Mouse (Mus musculus) T-helper 1 cell (primary cell): ENCODE results near the gene Coil.
"Not testable (repeated sequence)": the region's sequence is repeated elsewhere in the genome, so short reads cannot be mapped to it uniquely, and the experiment has no call there.

Source experiments
- in situ Hi-C: fragments of 300-600 bp; cut with MboI, MseI; formaldehyde crosslinking; loops from one replicate; pipeline ENCODE4 v1.15.1; 2025; ENCODE audit warnings: high pct_unique_total_duplicates

Gene Coil

DNA sequence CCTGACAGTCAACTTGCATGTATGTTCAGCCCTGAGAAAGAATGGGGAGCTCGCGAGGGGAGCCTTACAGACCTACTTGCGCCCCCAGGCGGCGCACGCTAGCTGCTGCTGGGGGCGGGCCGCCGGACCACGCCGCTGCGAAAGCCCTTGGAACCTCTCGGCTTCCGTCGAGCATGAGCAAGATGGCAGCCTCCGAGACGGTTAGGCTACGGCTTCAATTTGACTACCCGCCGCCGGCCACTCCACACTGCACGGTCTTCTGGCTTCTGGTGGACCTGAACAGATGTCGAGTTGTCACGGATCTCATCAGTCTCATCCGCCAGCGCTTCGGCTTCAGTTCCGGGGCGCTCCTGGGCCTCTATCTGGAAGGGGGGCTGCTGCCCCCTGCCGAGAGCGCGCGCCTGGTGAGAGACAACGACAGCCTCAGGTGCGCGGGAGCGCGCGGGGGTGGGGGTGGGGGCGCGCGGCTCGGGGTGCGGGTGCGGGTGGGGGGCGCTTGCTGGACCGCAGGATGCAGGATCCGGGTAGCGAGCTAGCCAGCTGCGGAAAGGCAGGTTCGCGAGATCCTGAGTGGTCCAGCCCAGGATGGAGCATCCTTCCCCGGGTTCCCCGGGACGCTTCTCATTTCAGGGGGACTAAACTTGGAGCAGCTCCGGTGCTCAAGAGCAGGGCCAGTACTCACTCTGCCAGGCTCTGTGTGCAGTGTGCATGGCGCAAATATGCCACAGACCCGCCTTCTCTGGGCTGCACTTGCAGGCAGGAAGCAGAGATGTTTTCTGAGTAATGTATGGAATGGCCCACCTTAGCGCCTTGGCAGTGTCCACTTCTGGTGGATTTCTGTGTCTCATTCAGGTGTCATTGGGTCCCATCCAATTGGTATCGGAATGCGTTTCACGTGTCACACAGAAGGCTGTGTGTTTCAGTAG, 4.0 kb downstream of the Coil start:
- in situ Hi-C loops: no loop called here

DNA sequence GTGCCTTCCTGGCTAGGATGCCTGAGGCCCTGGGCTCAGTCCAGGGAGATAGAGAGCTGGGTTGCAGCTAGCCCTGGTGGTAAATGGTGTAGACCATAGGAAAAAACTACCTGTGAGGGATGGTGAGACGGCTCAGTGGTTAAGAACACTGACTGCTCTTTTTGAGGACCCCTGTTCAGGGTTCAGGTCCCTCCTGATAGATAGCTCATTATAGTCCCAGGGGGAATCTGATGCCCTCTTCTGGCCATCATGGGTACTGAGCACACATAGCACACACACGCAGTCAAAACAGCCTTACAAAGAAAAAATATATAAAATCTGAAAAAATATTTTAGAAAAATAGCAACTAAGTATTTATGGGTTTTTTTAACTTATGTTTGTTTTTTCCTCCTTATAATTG, 6.3 kb downstream of the Coil start:
- in situ Hi-C loops: no loop called here

DNA sequence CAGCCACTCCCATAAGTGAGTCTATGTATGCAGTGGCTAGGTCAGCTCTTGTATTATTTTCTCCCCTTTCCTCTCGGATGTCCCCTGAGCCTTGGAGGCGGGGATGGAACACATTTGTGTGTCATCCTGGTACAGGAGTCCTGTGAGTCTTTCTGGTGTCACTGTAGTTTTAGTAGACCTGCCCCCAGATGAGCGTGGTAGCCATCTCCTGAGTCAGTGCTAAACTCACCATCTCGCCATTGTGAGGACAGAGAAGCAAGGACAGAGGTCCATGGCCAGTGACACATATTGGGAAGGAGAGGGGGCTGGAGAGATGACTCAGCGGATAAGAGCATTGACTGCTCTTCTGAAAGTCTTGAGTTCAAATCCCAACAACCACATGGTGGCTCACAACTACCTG, 7.1 kb downstream of the Coil start:
- in situ Hi-C loops: no loop called here

DNA sequence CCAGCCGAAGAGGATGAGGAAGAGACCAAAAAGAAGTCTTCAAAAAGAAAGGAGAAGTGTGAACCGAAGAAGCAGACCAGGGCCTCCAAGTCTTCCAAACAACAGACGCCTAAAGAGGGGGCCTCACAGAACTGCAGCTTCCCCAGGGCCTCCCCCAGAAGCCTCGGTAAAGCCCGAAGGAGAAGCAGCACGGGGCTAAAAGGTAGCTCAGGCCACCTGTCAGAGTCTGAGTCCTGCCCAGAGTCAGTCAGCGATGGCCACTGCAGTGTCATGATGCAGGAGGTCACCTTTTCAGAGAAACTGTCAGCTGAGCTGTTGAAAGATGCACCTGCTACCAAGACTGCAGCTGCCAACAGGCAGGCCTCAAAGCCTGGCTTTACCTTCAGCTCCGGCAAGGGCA, 11.3 kb downstream of the Coil start:
- in situ Hi-C loops: no loop called here

DNA sequence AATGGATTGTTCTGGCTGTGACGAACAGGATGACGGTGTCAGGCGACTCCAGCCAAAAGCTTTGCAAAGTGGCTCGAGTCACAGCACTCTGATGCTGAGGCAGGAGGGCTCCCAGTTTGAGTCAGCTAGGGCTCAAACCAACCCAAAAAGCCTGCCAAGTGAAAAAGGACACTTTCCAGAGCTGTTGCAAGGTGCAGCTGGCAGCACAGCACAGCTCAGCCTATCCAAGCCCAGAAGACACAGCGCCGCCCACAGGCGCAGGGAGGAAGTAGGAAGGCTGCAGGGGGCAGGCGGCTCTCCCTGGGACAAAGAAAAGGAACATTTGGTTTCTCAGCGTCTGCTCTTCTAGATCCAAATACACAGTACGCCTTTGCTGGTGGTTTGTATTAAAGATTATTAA, 16.6 kb downstream of the Coil start:
- in situ Hi-C loops: no loop called here

DNA sequence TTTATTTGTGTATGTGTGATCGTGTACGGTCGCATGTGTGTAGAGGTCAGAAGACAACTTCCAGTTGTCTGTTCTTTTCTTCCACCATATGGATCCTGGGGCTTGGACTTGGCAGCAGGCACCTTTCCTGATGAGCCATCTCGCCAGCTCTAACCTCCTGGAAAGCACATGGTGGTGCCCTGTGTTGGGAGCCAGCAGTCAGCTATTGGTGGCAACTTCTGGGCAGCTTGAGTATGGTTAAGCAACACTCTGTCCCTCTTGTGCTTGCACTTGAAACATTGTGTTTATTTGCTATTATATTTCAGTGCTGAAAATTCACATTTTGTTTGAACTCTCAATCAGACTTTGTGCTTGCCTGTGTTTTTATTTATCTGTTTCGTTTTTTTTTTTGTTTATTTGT, 18.9 kb downstream of the Coil start:
- in situ Hi-C loops: no loop called here

DNA sequence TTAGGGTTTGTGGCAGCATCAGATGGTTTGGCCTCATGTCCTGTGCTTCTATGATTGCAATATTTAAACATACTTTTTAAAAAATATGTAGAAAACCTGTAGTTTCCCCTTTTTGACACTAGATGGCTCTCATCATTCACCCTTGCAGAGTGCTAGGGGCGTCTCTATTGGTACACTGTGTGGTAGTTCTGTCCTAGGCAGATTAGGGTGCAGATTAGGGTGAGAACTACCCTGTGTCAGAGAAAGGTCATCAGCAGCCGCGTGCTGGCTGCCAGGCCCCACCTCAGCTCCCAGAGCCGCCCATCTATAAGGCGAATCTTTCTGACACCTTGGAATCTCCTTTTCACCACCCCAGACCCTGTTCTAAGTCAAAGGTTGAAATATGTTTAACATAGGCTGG, 19.5 kb downstream of the Coil start:
- in situ Hi-C loops: no loop called here

DNA sequence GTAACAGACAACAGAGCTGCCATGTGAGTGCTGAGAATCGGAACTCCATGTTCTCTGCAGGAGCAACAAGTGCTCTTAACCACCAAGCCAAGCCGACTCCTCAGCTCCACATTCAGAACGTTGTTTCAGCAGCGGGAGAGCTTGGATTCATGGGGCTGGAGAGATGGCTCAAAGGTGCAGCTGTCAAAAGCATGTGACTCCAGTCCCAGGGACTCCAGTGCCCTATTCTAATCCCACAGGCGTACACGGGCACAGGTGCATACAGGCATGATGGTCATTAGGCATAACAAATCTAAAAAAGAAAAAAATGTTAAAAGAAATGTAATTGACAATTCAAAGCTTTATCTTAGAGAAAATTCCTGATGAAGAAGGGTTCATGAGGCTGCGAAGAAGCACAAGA, 23.1 kb downstream of the Coil start:
- in situ Hi-C loops: no loop called here

DNA sequence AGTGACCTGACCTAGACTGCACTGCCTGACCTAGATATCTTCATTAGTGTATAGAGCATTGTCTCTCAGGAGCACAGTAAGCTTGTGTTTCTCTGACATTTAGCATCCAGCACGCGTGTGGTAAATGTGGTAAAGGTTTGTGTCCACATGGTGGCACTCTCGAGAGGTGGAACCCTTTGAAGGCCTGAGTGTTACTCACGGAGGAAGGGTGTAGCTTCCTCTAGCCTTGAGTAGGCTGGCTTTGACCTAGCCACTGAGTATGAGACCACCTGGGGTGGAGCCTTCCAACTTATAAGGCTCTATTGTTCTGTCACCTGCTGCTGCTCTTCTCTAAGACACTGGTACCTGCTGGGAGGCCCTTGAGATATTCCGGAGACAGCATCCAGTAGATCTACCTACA, 23.6 kb downstream of the Coil start:
- in situ Hi-C loops: no loop called here

DNA sequence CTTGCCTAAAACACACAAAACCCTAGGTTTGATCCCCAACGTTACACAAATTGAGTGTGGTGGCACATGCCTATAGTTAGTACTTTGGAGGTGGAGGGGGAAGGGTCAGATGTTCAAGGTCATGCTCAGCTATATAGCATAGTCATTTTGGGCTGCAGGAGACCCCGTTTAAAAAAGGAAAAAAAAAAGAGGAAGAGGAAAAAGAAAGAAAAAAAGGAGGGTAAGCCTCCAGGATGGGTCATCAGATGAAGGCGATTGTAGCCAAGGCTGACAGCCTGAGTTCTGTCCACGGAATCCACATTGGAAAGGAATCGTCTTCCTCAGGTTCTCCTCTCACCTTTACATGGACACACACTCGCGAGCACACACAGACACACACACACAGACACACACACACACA, 24.4 kb downstream of the Coil start:
- in situ Hi-C loops: no loop called here

DNA sequence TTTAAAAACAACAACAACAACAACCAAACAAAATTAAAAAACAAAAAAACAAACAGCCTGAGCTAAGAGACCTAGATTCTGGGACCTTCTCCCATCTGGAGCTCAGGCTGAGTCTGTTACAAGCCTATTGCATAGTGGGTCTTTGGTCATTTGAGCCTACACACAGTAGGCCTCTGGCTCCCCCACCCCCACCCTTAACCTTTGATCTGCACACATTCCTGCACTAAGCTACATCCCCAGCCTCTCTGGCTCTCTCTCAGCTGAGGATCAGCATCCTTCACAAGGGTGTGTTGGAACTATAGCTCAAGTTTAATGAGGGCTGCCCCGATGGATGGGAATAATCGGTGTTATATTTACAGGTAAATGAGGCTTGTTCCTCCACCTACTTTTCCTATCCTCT, 25.6 kb downstream of the Coil start:
- in situ Hi-C loops: no loop called here

DNA sequence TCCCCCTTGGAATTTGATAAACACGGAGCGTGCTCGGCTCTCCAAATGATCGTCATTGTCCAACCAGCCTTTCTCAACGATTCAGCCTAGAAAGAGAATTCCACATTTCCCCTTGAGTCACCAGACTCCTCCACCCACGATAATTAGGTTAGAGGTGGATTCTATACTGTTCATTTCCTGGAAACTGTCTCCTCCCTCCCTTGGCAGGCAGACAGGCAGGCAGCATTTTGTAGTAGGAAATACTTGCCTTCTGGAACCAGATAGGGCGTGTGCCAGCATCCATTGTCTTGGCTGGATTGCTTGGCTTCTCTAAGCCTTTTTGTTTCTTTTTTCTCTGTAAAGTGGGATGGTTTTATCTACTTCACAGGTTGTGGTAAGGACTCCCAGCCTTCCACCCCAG, 26.4 kb downstream of the Coil start:
- in situ Hi-C loops: no loop called here

DNA sequence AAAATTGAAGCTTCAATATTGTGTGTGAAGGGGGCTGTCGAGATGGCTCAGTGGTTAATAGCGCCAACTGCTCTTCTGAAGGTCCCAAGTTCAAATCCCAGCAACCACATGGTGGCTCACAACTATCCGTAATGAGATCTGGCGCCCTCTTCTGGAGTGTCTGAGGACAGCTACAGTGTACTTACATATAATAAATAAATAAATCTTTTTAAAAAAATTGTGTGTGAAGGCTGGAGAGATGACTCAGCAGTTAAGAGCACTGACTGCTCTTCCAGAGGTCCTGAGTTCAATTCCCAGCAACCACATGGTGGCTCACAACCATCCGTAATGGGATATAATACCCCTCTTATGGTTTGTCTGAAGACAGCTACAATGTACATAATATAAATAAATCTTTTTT, 27.3 kb downstream of the Coil start:
- in situ Hi-C loops: not testable (repeated sequence)

DNA sequence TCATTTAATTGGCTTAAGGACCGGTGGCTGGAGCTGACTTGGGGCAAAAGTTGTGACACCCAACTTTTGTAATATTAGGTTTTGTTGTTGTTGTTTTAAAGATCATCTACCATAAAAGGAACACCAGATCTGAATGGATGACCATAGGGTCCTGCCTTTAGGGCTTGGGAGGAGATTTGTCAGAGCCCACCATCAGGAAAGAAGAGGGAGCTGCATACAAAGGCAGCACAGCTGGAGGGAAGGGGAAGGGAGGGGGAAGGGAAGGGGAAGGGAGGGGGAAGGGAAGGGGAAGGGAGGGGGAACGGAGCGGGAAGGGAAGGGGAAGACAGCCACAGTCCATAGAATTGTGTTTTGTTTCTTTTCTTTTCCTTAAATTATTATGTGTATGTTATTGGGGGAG, 28.4 kb downstream of the Coil start:
- in situ Hi-C loops: no loop called here

DNA sequence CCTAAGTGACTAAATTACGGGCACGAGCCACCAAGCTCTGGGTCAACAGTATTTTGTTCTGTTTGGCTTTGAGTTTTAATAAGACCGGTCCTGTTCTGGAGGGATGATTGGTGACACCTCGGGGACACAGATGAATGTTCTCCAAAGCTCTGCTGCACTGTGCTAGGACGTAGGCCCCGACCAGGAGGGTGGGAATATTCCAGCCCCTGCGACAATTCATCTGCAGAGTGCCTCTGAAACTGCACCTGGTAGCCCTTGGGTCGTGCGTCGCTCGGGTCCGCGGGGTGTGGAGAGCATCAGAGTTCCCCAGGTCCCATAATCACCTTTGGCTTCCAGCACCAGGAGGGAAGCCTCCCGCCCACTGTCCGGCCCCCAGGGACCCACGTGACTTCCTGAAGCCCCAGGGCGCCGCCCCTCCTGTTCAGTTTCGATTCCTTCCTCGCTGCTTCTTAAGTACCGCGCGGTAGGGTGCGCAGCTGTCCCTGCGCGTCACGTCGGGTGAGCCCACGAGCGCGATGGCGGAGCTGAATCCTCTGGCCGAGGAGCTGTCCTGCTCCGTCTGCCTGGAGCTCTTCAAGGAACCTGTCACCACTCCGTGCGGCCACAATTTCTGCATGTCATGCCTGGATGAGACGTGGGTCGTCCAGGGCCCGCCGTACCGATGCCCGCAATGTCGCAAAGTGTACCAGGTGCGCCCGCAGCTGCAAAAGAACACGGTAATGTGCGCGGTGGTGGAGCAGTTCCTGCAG, 29.1 kb downstream of the Coil start, which contains the start of gene Trim25:
Trim25 (plus strand) TSS at position 403 of the 749 bp plus-strand sequence.
- in situ Hi-C loops: no loop called here

DNA sequence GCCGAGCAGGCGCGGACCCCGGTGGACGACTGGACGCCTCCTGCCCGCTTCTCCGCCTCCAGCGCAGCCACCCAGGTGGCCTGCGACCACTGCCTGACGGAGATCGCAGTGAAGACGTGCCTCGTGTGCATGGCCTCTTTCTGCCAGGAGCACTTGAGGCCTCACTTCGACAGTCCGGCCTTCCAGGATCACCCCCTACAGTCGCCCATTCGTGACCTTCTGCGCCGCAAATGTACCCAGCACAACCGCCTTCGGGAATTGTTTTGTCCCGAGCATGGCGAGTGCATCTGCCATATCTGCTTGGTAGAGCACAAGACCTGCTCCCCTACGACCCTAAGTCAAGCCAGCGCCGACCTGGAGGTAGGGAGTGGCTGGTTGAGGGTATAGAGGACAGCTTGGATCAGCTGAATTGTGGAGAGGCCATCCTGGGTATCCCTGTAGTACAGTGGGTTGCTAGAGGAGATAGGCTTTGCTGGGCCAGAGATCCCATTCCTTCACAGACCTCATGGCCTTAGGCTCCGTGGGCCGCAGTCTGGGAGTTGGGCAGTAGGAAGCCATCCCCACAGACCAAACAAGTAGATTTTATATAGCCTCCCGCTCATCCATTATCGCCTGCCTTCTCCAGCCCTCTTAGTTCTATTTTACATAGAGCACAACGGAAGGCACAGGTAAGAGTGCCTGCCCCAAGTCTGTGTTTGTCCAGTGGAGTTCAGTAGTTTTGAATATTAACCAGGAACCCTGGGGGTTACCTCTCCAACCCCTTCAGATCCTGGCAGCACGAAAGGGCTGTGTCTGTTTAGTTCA, 29.9 kb downstream of the Coil start:
- in situ Hi-C loops: no loop called here

DNA sequence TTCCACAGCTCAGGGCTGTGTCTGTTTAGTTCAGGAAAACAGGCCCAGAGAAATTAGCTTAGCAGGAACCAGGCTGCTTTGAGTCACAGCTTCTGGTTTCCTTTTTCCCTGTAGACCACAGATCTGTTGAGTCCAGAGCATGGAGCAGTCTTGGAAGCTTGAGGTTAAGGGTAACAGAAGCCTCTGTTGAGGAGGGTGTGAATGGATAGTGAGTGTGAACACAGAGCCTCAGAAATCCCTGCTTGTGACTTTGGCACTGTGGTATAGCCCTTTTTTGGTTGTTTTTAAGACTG, 30.4 kb downstream of the Coil start:
- in situ Hi-C loops: no loop called here

DNA sequence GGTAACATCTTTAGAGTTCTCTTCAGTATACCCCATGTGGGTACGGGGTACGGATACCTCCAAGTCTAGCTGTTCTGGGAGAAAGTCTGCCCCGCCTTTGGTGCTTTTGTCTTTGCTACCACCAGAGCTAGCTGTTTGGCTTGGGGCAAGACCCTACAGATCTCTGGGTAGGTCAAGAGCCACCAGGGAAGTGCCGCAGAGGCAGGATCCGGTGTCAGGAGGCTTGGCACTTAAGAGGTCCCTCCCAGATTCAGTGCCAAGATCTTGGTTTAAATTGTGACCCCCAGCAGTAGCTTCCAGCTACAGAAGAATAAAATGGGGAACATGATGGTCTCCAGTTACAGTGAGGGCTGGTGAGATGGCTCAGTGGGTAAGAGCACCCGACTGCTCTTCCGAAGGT, 31.5 kb downstream of the Coil start:
- in situ Hi-C loops: no loop called here

DNA sequence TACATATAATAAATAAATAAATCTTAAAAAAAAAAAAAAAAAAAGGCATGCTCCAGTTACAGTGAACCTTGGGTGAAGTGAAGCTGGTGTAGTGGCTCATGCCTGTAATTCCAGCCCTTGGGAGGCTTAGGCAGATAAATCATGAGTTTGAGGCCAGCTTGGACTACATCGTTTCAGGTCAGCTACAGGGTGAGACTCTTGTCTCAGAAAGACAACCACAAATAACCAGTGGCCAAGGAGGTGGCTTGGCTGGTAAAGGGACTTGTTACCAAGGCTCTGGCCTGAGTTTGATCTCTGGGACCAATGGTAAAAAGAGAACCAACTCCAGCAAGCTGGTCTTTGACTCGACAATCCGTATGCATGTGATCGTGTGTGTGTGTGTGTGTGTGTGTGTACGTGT, 32.0 kb downstream of the Coil start:
- in situ Hi-C loops: no loop called here

DNA sequence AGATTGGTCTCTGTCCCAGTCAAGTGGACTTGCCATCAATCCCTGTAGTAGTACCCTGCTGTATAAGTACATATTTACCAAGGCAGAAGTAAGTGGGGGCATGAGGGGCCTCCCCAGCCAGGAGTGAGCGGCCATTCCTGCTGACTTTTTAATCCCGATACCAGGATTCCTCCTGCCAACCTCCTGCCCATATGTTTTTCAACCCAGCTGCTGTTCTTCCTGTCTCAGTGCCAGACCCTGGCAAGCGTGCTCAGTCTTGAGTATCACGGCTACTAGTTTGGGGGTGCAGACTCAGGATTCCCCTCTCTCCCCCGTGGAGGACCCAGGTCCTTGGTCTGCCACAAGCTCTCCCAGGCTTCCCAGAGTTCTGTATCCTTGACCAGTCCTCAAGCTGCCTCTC, 32.6 kb downstream of the Coil start:
- in situ Hi-C loops: no loop called here

DNA sequence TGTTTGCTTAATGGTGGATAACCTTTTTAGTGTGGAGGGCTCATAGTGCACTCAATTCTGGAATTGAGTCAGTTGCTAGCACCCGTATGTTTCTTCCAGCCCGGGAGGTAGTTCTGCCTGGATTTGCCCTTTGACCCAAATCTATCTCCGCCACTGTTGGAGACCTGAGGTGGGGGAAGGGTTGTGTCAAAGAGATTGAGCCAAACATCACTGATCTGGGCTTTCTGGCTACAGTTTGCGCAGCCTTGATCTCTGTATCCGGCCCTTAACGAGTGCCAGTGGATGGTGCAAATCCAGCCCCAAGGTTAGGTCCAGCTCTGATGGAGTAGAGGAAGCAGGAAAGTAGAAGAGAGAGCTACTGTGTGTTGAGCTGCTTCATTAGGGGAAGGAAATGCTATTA, 33.0 kb downstream of the Coil start:
- in situ Hi-C loops: no loop called here

DNA sequence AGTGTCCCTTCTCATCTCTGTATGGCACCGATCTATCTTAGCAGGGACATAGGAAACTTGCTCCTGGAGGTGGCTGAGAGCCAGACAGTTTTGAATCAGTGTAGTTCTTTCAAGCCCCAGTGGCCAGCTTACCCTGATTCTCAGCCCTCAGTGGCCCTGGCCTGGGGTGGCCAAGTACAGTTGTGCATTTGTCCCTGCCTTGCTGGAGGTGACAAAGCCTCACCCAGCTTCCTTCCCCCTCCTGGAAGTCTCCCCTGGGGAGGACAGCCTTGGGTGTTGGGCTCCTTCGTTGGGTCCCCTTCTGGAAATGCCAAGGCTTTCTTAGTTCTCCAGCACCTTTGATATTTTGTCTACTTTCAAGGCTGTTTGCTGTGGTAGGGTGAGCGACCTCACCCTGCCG, 33.7 kb downstream of the Coil start:
- in situ Hi-C loops: no loop called here
